Mouse (Mus musculus) cortical plate, adult 2 months (tissue): ENCODE results near the gene Smim11.

ENCODE experiments used
- CTCF ChIP-seq: fragments of 200-500 bp; IDR thresholded peaks from 2 replicates; pipeline ENCODE4 v1.5.1; 2011; ENCODE audit warnings: mild to moderate bottlenecking, control low read depth, low read length; ENCODE audit not compliant: insufficient read depth; ENCODE audit errors: extremely low read depth
- POLR2A ChIP-seq: fragments of 200-500 bp; IDR thresholded peaks from 2 replicates; pipeline ENCODE4 v1.6.1; 2011; ENCODE audit warnings: mild to moderate bottlenecking, low read length, control low read depth; ENCODE audit not compliant: insufficient read depth; ENCODE audit errors: extremely low read depth

- TF ChIP-seq POLR2A (no peak), CTCF (no peak)
Observed at GRCm38 (mm10) chr16:92348941-92349340, 47.9 kb downstream of the Smim11 start.
